ENCODE assay signal across 12 mouse cellular contexts in genomic region chr2:163111413-163112201, GRCm38 (mm10). TPM values are rescaled to one million over a fixed set of nuclear protein-coding genes. Genes with fewer than 3 reads are reported as not detected.
A peak's percentile ranks its signal among the peaks of the same experiment; 100 is the strongest.
DNase-seq lines count a peak whose midpoint lies in the region; ATAC-seq and TF ChIP-seq lines count a peak whose summit lies in the region.
"Had no signal": no experiment of that assay in that cellular context is flagged by ENCODE, and none has a peak within 500 bp of the region (broad histone marks: within the 10 kb centered on the region; RNA-seq: fewer than 3 reads in every experiment).

No protein-coding gene starts in this region.

- no peaks in the 10 kb centered on the region for H3K27me3 ChIP-seq in forebrain, embryonic 12.5 days
- peaks cover 1% of the 10 kb centered on the region; the same call in 1 of the 2 replicates for H3K27me3 ChIP-seq in cerebellum, adult 2 months (ENCODE audit: control insufficient read depth, insufficient read depth, low read length)
- H3K27me3 ChIP-seq: intestine, embryonic 15.5 days had no signal

- WGBS in forebrain, embryonic 12.5 days: 22% methylated on average over 16 of the region's 16 CpGs
- 38% methylated on average over 16 of the region's 16 CpGs for WGBS in cerebellum, adult 2 months

- peak; percentile 51 for ATAC-seq in forebrain, embryonic 12.5 days (ENCODE audit: low FRiP score)
- peak; percentile 75 for ATAC-seq in inflammation-experienced regulatory T-cells, adult 6 months
- ATAC-seq: intestine, embryonic 15.5 days had no signal

- H3K36me3 ChIP-seq in forebrain, embryonic 12.5 days (replicated peaks): no peaks in the 10 kb centered on the region
- H3K36me3 ChIP-seq: intestine, embryonic 15.5 days; limb, embryonic 10.5 days had no signal

- no peak for TF ChIP-seq POLR2A in cerebellum, adult 2 months (IDR thresholded peaks at IDR 0.05; ENCODE audit: borderline replicate concordance, insufficient read depth, low read length)

- peak overlapping the region; percentile 75 for H3K27ac ChIP-seq in forebrain, embryonic 12.5 days
- no peak overlapping the region for H3K27ac ChIP-seq in cerebellum, adult 2 months (ENCODE audit: insufficient read depth, low read length)
- H3K27ac ChIP-seq: intestine, embryonic 15.5 days; limb, embryonic 10.5 days had no signal

- H3K9ac ChIP-seq in forebrain, embryonic 12.5 days: peak overlapping the region; percentile 12; the same call in 1 of the 2 replicates
- H3K9ac ChIP-seq: intestine, embryonic 15.5 days had no signal

- H3K4me1 ChIP-seq in forebrain, embryonic 12.5 days: peaks cover 38% of the 10 kb centered on the region
- no peaks in the 10 kb centered on the region for H3K4me1 ChIP-seq in cerebellum, adult 2 months (ENCODE audit: control insufficient read depth, insufficient read depth, low read length)
- H3K4me1 ChIP-seq: intestine, embryonic 15.5 days; limb, embryonic 10.5 days had no signal

- TF ChIP-seq CTCF in cerebellum, adult 2 months (IDR thresholded peaks at IDR 0.05; ENCODE audit: borderline replicate concordance, insufficient read depth, low read depth, low read length): no peak

- no peak overlapping the region for H3K4me3 ChIP-seq in forebrain, embryonic 12.5 days (replicated peaks)
- no peak overlapping the region for H3K4me3 ChIP-seq in cerebellum, adult 2 months (replicated peaks; ENCODE audit: insufficient read depth, low read depth, low read length)
- H3K4me3 ChIP-seq: erythroblast, embryonic 14.5 days; intestine, embryonic 15.5 days; limb, embryonic 10.5 days had no signal

- DNase-seq in right cerebral cortex, adult 18-20 months: peak; percentile 28
- DNase-seq in right cerebral cortex, postnatal 14 days: no peak
- peak; percentile 49 for DNase-seq in telencephalon, adult 2 months (ENCODE audit: low read depth, low spot score)
- no peak for DNase-seq in adipocyte (ENCODE audit: low spot score)
- no peak for DNase-seq in cerebellum, adult 2 months
- DNase-seq: cerebellum, adult 8-10 months; heart, adult 18-20 months had no signal

- H3K4me2 ChIP-seq in forebrain, embryonic 12.5 days: peak overlapping the region; percentile 25
- H3K4me2 ChIP-seq: intestine, embryonic 15.5 days had no signal

- no peaks in the 10 kb centered on the region for H3K9me3 ChIP-seq in forebrain, embryonic 12.5 days
- H3K9me3 ChIP-seq: intestine, embryonic 15.5 days; limb, embryonic 10.5 days had no signal

RNA-seq across cellular contexts. Expression of gene Gtsf1l, which starts 24.0 kb away (rescaled TPM):
- not detected in 2 replicates for polyA plus RNA-seq in forebrain, embryonic 12.5 days (2016; fragmentation: Nextera tagmentation; extraction: Ambion mirVana)
- not detected for polyA plus RNA-seq in inflammation-experienced regulatory T-cells, adult 6 months (2017; shearing (Covaris generic))
- 0.24 TPM in 1 of 2 replicates, not detected in the other for polyA plus RNA-seq in cerebellum, adult 2 months (2012; rRNA removed)
- polyA plus RNA-seq: erythroblast, embryonic 14.5 days; intestine, embryonic 15.5 days; limb, embryonic 10.5 days had no signal

RNA-seq across cellular contexts. Expression of gene Mybl2, which starts 57.1 kb away (rescaled TPM):
- 41.5 and 44.1 TPM in 2 replicates for polyA plus RNA-seq in forebrain, embryonic 12.5 days (2016; fragmentation: Nextera tagmentation; extraction: Ambion mirVana)
- 10 to 100 TPM in 1 of 3 experiments, 1 to 10 TPM in 1, under 1 TPM in 1; 0.81 to 10.1 (median 3.4) TPM for polyA plus RNA-seq in inflammation-experienced regulatory T-cells, adult 6 months (2017; shearing (Covaris generic))
- polyA plus RNA-seq in cerebellum, adult 2 months (2012; rRNA removed): 0.90 and 1.6 TPM in 2 replicates

Comparison
In these comparisons a context has a peak if more than half of its experiments do, and no peak if none do; other contexts are left out.
1. DNase-seq: peak in right cerebral cortex, adult 18-20 months (single experiment) and telencephalon, adult 2 months (single experiment); none in right cerebral cortex, postnatal 14 days (single experiment), adipocyte (single experiment) and cerebellum, adult 2 months (0 of 2).